Mouse (Mus musculus) megakaryocyte, embryonic 14.5 days (primary cell): ENCODE results near the gene Adamtsl3.

Source experiments
- FLI1 ChIP-seq: IDR thresholded peaks from 2 replicates; pipeline ENCODE4 v1.6.1; 2012; ENCODE audit warnings: low read length, inconsistent platforms, mixed read lengths
- GATA1 ChIP-seq: IDR thresholded peaks from 3 replicates; pipeline ENCODE4 v1.6.1; 2012; ENCODE audit warnings: mixed read lengths, low read length, inconsistent platforms, borderline replicate concordance

DNA sequence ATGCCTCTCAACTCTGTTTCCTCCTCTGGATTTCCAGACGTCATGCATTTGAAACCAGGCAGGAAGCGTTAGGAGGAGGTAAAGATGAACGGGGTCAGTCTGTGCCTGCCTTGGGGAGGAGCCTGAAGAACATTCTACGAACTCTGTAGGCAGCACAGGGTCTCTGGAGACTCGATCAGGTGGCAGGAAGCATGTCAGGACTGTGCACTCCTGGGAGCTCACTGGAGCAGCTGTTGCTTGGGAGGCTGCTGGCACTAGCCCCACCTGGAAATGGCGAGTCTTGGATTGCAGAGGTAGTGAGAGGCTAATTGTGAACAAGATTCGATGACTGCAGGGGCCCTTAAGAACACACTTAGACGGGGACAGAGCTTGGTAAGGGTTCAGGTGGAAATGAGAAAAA is 6.0 kb downstream of the Adamtsl3 start:
- TF ChIP-seq GATA1 = no peak
- TF ChIP-seq FLI1 = no peak
